Mouse (Mus musculus): ENCODE results near the gene Tmem132c. TPM values are rescaled to one million over a fixed set of nuclear protein-coding genes. Genes with fewer than 3 reads are reported as not detected.

Tmem132c gene
- polyA plus RNA-seq (2014; fragmentation: Illumina TruSeq; extraction: RNeasy Lipid Tissue Mini Kit (QIAGEN cat#74804); ENCODE audit: low read depth, low replicate concordance) = 0.10 TPM

DNA sequence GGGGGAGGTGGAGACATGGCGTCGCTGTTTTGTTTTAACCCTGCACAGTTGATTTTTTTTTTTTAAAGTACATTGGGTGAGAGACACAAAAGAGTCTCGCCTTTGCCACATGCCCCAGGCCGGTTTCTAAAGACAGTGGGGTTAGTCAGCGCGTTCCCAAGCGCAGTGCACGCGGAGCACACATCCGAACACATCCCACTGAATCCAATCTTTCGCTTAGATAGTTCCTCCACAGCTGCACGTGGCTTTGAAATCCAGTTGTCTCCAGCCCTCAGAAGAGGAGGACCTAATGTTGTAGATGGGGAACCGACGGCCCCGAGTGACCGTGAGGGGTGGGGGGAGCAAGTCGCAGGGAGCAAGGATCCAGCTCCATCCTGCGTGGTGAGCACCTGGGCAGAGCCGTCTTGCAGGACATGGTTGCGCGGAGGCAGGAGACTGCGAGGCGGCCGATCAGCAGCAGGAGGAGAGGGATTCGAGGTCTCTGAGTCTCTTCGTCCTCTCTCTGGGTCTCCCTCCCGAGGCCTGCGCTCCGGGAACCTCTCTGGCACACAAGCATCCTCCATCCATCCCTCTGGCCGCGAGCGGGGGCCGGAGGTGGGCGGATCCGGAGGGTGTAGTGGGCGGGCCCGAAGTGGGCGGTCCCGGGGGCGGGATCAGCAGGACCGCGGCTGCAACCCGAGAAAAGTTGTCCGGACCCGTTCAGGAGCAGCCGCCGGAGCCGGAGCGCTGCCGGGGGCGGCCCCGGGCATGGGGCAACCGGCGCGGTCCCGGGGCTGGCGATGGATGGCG lies at the start of gene Tmem132c:
Tmem132c (plus strand) TSS at position 673 of the 789 bp plus-strand sequence.

